Mouse (Mus musculus) kidney, postnatal 25 days (tissue): ENCODE results near the gene Rtp3.

Experiments
- DNase-seq, 2 experiments: peaks; one replicate each; pipeline ENCODE4 v3.0.0; 2021; ENCODE audit warnings: mixed read lengths in 2 of 2

Gene Rtp3

GRCm38 (mm10) chr9:110990204-110990603, at the start of gene Rtp3:
TSS of gene Rtp3 (minus strand) at chr9:110990583.
- DNase-seq: peak; percentile 83

- DNase-seq: peak; percentile 72
Observed at GRCm38 (mm10) chr9:111039966-111040365, 49.6 kb upstream of the Rtp3 start.

GRCm38 (mm10) chr9:111033717-111034116, 43.3 kb upstream of the Rtp3 start:
- DNase-seq: no peak

DNA sequence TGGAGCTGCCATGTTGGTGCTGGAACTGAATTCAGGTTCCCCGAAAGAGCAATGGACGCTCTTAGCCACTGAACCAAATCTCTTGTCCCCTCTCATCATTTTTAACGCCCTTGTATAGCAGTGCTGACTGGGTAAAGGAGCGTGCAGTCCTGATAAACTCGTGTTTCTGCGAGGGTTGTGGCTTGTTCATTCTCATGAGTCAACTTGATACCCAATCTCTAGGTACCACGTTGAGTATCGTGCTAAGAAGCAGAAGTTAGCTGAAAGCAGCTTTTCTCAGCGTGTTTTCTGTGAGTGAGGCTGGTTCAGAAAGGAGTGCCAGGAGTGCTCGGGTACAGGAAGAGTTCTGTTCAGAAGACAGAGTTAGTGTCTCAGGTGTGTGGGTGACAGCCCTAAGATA, 36.4 kb upstream of the Rtp3 start:
- DNase-seq: no peak

GRCm38 (mm10) chr9:111019022-111019421, 28.6 kb upstream of the Rtp3 start, which contains the start of gene Ltf:
TSS of gene Ltf (plus strand) at chr9:111019271.
- DNase-seq: no peak

DNA sequence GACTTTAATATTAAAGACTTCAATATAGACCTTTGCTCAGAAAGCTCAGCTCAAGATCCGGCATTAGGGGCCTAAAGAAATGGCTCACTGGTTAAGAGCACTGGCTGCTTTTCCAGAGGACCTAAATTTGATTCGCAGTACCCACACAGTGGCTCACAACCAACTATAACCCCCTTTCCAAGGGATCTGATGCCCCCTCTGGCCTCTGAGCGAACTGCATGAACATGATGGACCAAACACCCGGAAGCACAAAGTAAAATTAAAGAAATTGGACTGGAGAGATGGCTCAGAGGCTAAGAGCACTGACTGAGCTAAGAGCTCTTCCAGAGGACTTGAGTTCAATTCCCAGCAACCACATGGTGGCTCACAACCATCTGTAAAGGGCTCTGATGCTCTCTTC, 25.3 kb upstream of the Rtp3 start:
- no peak for DNase-seq

DNA sequence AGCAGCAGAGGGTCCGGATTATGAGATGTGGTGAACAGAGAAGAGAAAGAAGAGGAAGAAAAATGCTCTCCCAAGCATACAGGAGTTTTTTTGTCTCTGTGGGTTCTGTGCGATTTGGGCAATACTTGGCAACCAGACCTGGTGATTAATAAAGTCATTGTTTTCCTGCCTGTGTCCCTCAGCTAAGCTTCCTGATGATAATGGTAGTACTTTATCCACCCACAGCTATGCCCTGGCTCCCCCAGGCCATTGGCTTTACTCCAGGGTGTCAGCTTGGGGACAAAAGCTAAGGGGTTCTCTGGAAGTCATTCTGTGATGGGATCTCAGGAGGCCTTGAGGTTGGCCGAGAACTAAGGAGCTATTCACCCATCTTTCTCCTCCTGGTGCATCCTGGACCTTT, 21.7 kb upstream of the Rtp3 start:
- DNase-seq: peak; percentile 49 to 52

GRCm38 (mm10) chr9:111011550-111011949, 21.2 kb upstream of the Rtp3 start:
- peak; percentile 55 to 76 for DNase-seq

DNA sequence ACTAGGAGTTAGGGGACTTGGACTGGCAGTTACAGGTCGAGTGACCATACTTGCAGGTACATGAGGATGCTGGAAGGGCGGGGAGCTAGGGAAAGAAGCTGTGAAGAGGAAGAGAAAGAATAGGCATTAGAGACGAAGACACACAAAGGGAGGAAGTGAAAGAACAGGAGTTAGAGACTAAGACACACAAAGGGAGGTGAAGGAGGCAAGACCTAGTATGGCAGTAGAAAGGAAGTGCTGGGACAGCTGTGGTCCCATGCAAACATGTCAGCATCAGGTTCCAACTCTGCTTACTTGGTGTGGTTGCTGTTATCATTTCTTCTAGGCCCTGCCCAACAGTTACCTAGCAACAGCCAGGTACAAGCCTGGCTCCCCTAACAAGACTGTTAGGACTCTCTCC, 19.4 kb upstream of the Rtp3 start:
- DNase-seq: no peak

- DNase-seq: no peak
Observed at GRCm38 (mm10) chr9:111006544-111006943, 16.2 kb upstream of the Rtp3 start.

DNA sequence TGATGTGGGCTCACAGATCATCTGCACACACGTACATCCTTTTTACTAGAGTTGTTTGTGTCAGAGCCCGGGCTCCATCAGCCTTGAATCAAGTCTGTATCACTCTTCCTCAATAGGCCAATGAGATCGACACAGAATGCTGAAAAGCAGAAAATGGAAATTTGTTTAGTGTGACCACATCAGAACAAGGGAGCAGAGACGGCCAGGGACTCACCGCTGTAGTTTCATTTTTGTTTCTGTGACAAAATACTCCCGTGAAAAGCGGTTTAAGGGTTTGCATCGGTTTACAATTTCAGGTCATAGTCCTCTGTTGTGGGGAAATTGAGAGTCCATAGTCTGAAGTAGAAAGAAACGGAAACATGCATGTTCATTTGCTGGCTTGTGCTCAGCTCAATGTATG, 12.9 kb upstream of the Rtp3 start:
- no peak for DNase-seq

DNA sequence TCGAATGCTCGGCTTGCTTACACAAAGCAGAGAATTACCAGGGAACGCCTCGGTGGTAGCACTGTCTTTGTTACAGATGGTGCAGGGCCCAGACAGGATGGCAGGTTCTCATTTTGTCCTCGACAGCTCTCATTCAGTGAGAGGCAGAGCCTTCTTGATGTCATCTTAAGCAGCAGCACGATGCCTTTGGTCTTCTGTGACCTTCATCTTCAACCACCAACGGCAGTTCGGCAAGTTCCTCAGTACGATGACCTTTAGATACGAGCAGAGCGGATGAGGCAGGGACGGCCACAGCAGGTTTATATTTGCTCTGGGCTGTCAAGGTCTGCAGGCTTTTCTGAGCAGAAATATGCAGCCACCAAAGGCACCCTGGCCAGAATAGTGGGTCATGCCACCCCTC, 11.2 kb upstream of the Rtp3 start:
- no peak for DNase-seq

- peak; percentile 72 to 83 for DNase-seq
Observed at GRCm38 (mm10) chr9:110999856-111000255, 9.5 kb upstream of the Rtp3 start.

- DNase-seq: no peak
Observed at GRCm38 (mm10) chr9:110999056-110999455, 8.7 kb upstream of the Rtp3 start.

DNA sequence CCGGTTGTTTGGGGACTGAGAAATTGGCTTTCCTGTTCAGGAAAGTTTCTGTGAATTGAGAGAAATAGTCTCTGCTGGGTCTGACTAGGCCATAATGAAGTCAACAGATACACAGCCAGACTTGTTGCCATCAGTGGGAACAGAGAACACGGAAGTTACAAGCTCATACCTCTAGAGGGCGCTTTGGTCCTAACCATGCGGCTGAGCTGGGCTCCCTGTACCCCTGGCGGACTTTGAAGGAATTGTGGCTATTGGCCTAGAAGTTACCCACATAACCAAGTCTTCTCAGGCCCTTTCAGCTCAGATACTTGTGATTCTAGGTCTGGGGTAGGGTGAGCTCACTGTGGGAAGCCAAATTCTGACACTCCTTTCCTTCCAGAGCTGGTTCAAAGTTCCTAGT, 6.9 kb upstream of the Rtp3 start:
- DNase-seq: peak; percentile 84 to 87

DNA sequence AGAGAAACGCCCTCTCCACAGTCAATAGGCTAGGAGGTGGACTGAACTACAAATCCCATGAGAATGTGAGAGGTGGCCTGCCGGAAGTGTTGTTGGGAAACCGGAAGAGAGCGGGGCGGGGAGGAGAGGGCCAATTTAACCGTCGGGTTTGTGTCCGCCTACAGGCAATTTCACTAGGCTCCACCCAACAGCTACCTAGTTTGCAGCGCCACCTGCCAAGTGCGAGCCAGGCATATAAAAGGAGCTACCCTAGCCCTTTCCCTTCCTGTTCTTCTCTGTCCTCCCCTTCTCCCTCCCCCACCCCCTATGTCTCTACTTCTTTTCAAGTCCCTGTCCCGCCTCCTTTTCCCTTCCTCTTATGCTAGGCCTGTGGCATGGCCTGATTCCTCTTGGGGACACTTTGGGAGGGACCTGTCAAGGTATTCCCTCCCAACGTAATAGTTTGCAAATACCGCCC, 4.4 kb upstream of the Rtp3 start:
- DNase-seq: peak; percentile 86 to 93

DNA sequence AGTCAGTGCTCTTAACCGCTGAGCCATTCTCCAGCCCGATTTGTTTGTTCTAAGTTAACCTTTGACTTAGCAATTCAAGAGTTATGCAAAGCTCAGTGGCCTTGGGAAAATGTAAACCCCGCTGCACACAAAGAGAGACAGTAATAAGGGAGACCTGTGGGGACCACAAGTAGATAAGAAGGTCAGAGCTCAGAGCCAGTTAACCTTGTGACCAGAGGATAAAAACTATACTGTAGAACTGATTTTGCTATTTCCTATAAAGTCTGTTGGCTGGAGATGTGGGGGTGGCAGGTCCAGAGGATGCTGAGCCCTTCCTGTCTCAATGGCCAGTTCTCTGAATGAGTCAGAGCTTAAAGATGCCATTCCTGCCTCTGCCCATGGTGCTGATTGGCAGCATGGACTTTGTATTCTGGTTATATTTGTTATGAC, 2.9 kb upstream of the Rtp3 start:
- no peak for DNase-seq

DNA sequence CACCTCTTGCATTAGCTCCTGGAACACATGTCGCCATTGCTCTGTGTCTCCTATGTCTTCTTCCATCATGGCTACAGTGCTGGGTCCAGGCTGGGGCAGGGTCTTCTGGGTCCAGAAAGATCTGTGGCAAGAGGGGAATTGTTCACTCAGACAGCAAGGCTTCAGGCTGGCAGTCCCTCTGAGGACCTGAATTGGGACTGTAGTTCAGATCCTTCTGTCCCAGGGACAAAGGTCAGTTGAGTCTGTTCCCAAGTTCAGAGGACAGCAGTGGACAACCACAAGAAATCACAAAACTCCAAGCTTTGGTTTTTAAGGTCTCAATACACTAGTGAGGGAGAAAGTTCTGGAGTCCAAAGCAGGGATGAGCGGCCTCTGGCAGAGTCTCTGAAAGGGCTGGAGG, 840 bp downstream of the Rtp3 start:
- DNase-seq: no peak

GRCm38 (mm10) chr9:110989141-110989540, 1.2 kb downstream of the Rtp3 start:
- DNase-seq: no peak

GRCm38 (mm10) chr9:110988078-110988477, 2.3 kb downstream of the Rtp3 start:
- no peak for DNase-seq

GRCm38 (mm10) chr9:110987331-110987730, 3.1 kb downstream of the Rtp3 start:
- no peak for DNase-seq

GRCm38 (mm10) chr9:110985951-110986350, 4.4 kb downstream of the Rtp3 start:
- no peak for DNase-seq

DNA sequence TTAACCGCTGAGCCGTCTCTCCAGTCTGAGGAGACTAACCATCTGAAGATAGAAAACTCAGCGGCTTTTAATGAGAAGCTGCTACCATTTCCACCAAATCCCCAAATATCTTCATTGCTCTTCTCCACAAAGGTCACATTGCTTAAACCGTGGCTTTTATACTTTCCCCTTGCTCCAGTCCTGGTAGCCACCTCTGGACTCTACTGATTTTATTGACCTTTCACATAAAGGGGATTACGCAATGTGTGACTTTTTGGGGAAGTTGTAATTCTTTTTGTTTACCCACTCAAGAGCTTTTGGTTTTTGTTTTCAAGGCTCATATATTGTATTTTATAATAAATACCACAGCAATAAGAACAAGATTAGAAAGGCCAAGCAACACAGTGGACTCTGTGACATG, 4.8 kb downstream of the Rtp3 start:
- DNase-seq: no peak

DNA sequence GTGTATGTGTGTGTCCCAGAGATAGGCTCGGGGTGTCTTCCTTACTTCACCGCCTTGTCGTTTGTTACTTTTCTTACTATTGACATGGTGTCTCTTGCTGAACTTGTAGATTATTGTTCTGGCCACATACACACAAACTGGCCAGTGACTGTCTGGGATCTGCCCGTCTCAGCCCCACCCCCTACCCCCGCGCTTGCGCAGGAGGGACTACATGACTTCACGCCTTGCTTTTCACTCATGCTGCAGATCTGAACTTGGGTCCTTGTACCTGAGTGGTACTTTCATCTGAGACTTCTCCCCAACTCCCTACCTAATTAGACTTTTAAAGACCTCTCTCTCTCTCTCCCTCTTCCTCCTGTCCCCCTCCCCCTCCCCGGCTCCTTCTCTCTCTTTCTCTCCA, 6.3 kb downstream of the Rtp3 start:
- DNase-seq: no peak

GRCm38 (mm10) chr9:110982351-110982750, 8.0 kb downstream of the Rtp3 start:
- DNase-seq: no peak

DNA sequence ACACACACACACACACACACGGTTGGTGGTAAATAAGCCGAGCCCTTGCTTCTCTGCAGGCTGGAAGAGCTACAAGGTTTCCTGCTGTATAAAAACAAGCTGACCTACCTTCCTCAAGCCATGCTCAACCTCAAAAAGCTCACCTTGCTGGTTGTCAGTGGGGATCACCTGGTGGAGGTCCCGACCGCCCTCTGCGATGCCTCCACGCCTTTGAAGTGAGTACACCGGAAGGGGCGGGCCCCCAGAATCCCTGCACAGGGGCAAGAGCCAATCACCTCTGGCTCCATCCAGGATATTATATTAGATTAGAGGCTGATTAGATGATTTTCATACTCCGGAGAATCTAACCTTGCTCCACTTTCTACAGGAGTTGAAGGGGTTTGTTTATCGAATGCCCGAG, 11.0 kb downstream of the Rtp3 start:
- DNase-seq: no peak
